Comparison of ENCODE assay signal across 11 mouse cellular contexts in the genomic region with DNA sequence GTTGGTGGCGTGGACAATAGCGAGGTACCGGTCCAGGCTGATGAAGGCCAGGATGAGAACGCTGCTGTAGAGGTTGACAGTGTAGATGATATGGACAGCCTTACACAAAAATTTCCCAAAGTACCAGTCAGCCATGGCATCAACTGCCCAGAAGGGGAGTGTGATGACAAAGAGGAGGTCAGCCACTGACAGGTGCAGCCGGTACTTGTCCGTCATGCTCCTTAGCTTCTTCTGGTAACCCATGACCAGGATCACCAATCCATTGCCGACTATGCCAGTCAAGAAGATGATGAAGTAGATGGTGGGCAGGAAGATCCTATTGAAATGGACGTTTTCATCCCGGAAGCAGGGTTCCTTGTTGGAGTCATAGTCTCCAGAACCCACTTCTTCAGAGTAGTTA. TPM values are rescaled to one million over a fixed set of nuclear protein-coding genes. Genes with fewer than 3 reads are reported as not detected.
A peak's percentile ranks its signal among the peaks of the same experiment; 100 is the strongest.
DNase-seq lines count a peak whose midpoint lies in the region; ATAC-seq and TF ChIP-seq lines count a peak whose summit lies in the region.
"Had no signal": no experiment of that assay in that cellular context is flagged by ENCODE, and none has a peak within 500 bp of the region (broad histone marks: within the 10 kb centered on the region; RNA-seq: fewer than 3 reads in every experiment).

No protein-coding gene starts in this region.

- TF ChIP-seq CTCF in lung, postnatal 0 days (IDR thresholded peaks at IDR 0.05) = no peak
- TF ChIP-seq CTCF in liver, postnatal 0 days (IDR thresholded peaks at IDR 0.05; ENCODE audit: low read depth) = no peak
- TF ChIP-seq CTCF in stomach, postnatal 0 days (IDR thresholded peaks at IDR 0.05; ENCODE audit: low read depth) = no peak

- peaks cover 21% of the 10 kb centered on the region for H3K27me3 ChIP-seq in heart, embryonic 12.5 days (replicated peaks)
- H3K27me3 ChIP-seq in lung, postnatal 0 days (replicated peaks; ENCODE audit: insufficient read depth, low read length) = no peaks in the 10 kb centered on the region
- H3K27me3 ChIP-seq in liver, postnatal 0 days (ENCODE audit: insufficient read depth, low read length) = peaks cover 42% of the 10 kb centered on the region
- H3K27me3 ChIP-seq in stomach, postnatal 0 days (ENCODE audit: control insufficient read depth, insufficient read depth, low read length) = no peaks in the 10 kb centered on the region

- intact Hi-C loops in heart, postnatal 14 days (cut with DNase I) = no loop called here
- intact Hi-C loops in left cerebral cortex, postnatal 10 days (cut with DNase I) = no loop called here

- no peak for TF ChIP-seq EP300 in lung, postnatal 0 days (IDR thresholded peaks at IDR 0.05)
- no peak for TF ChIP-seq EP300 in liver, postnatal 0 days (IDR thresholded peaks at IDR 0.05; ENCODE audit: low read depth)
- no peak for TF ChIP-seq EP300 in stomach, postnatal 0 days (optimal IDR thresholded peaks at IDR 0.05)

- no peak overlapping the region for H3K4me3 ChIP-seq in heart, embryonic 12.5 days
- peak overlapping the region; percentile 12; the same call in 1 of the 2 replicates for H3K4me3 ChIP-seq in lung, postnatal 0 days (ENCODE audit: low read depth, low read length)
- H3K4me3 ChIP-seq in liver, postnatal 0 days (ENCODE audit: low read depth, low read length) = peak overlapping the region; percentile 63
- H3K4me3 ChIP-seq in stomach, postnatal 0 days (ENCODE audit: low read depth, low read length) = no peak overlapping the region

- no peaks in the 10 kb centered on the region for H3K9me3 ChIP-seq in heart, embryonic 12.5 days (replicated peaks)
- no peaks in the 10 kb centered on the region for H3K9me3 ChIP-seq in lung, postnatal 0 days (ENCODE audit: low read length)
- no peaks in the 10 kb centered on the region for H3K9me3 ChIP-seq in liver, postnatal 0 days (ENCODE audit: low read length)
- H3K9me3 ChIP-seq in stomach, postnatal 0 days (ENCODE audit: control insufficient read depth, low read length) = no peaks in the 10 kb centered on the region
- H3K9me3 ChIP-seq: limb, embryonic 15.5 days had no signal

- H3K4me2 ChIP-seq in heart, embryonic 12.5 days = 0 out of 2 replicates have a peak overlapping the region, but pooled peaks have one; percentile 11
- no peak overlapping the region; the same call in 1 of the 2 replicates for H3K4me2 ChIP-seq in lung, postnatal 0 days (replicated peaks; ENCODE audit: low read depth, low read length)
- peak overlapping the region; percentile 72 for H3K4me2 ChIP-seq in liver, postnatal 0 days (ENCODE audit: low read depth, low read length)
- 0 out of 2 replicates have a peak overlapping the region, but pooled peaks have one; percentile 11 for H3K4me2 ChIP-seq in stomach, postnatal 0 days (replicated peaks; ENCODE audit: low read depth)
- H3K4me2 ChIP-seq: limb, embryonic 15.5 days had no signal

- H3K9ac ChIP-seq in heart, embryonic 12.5 days = no peak overlapping the region
- H3K9ac ChIP-seq in lung, postnatal 0 days (replicated peaks; ENCODE audit: low read depth) = no peak overlapping the region
- H3K9ac ChIP-seq in liver, postnatal 0 days (replicated peaks) = 0 out of 2 replicates have a peak overlapping the region, but pooled peaks have one; percentile 22
- H3K9ac ChIP-seq in stomach, postnatal 0 days (ENCODE audit: low read length) = no peak overlapping the region
- H3K9ac ChIP-seq: limb, embryonic 15.5 days had no signal

- no peaks in the 10 kb centered on the region for H3K36me3 ChIP-seq in heart, embryonic 12.5 days
- H3K36me3 ChIP-seq in lung, postnatal 0 days (ENCODE audit: insufficient read depth, low read length) = no peaks in the 10 kb centered on the region
- H3K36me3 ChIP-seq in liver, postnatal 0 days (replicated peaks; ENCODE audit: insufficient read depth, low read length) = peaks cover 13% of the 10 kb centered on the region
- no peaks in the 10 kb centered on the region for H3K36me3 ChIP-seq in stomach, postnatal 0 days (ENCODE audit: control insufficient read depth, insufficient read depth, low read length)
- H3K36me3 ChIP-seq: limb, embryonic 15.5 days had no signal

- ATAC-seq in heart, embryonic 12.5 days (ENCODE audit: insufficient number of reproducible peaks, low FRiP score) = no peak
- no peak for ATAC-seq in lung, postnatal 0 days
- ATAC-seq in liver, postnatal 0 days = no peak
- ATAC-seq in stomach, postnatal 0 days (ENCODE audit: low FRiP score, low TSS enrichment) = no peak
- ATAC-seq: Patski had no signal

- DNase-seq in heart, postnatal 14 days = no peak
- no peak for DNase-seq in lung, postnatal 0 days (ENCODE audit: low spot score)
- DNase-seq in lung, adult 18-20 months = no peak
- DNase-seq in liver, postnatal 0 days = no peak
- DNase-seq in stomach, postnatal 0 days (ENCODE audit: low spot score) = no peak
- no peak for DNase-seq in left cerebral cortex, postnatal 10 days (ENCODE audit: extremely low spot score in 1 of 2, low spot score in 2 of 2)
- DNase-seq in MN1 (ENCODE audit: low spot score) = no peak
- DNase-seq: kidney, postnatal 25 days had no signal

- peaks cover 18% of the 10 kb centered on the region for H3K4me1 ChIP-seq in heart, embryonic 12.5 days (replicated peaks)
- H3K4me1 ChIP-seq in lung, postnatal 0 days (ENCODE audit: insufficient read depth, low read depth, low read length) = peaks cover 7% of the 10 kb centered on the region; the same call in 1 of the 2 replicates
- peaks cover 19% of the 10 kb centered on the region for H3K4me1 ChIP-seq in liver, postnatal 0 days (ENCODE audit: insufficient read depth)
- no peaks in the 10 kb centered on the region; the same call in 1 of the 2 replicates for H3K4me1 ChIP-seq in stomach, postnatal 0 days (replicated peaks; ENCODE audit: control insufficient read depth, insufficient read depth)

- no peak overlapping the region for H3K27ac ChIP-seq in heart, embryonic 12.5 days (ENCODE audit: poor library complexity, severe bottlenecking)
- H3K27ac ChIP-seq in lung, postnatal 0 days (ENCODE audit: low read length) = no peak overlapping the region
- H3K27ac ChIP-seq in liver, postnatal 0 days (ENCODE audit: low read depth) = no peak overlapping the region
- H3K27ac ChIP-seq in stomach, postnatal 0 days (replicated peaks) = no peak overlapping the region
- H3K27ac ChIP-seq: limb, embryonic 15.5 days had no signal

- WGBS in heart, embryonic 12.5 days = 87% methylated on average over 9 of the region's 9 CpGs
- WGBS in lung, postnatal 0 days = 83% methylated on average over 9 of the region's 9 CpGs
- 86% methylated on average over 9 of the region's 9 CpGs for WGBS in liver, postnatal 0 days (ENCODE audit: insufficient replicate concordance)
- WGBS in stomach, postnatal 0 days = 79% methylated on average over 9 of the region's 9 CpGs

RNA-seq across cellular contexts. Expression of a gene that starts 2.6 kb away (rescaled TPM):
- polyA plus RNA-seq in heart, embryonic 12.5 days (2016; fragmentation: Nextera tagmentation; extraction: Ambion mirVana) = 0.95 and 1.5 TPM in 2 replicates
- total RNA-seq in heart, postnatal 14 days (2021) = 10 to 100 TPM; 11.2 to 19.1 TPM
- 13.3 and 15.1 TPM in 2 replicates for polyA plus RNA-seq in lung, postnatal 0 days (2015; fragmentation: Nextera tagmentation; extraction: Ambion mirVana)
- polyA plus RNA-seq in liver, postnatal 0 days (2015; fragmentation: Nextera tagmentation; extraction: Ambion mirVana) = 4.3 and 5.5 TPM in 2 replicates
- polyA plus RNA-seq in stomach, postnatal 0 days (2015; fragmentation: Nextera tagmentation; extraction: Ambion mirVana) = 1.6 and 2.0 TPM in 2 replicates
- 1 to 10 TPM; 7.2 to 10.0 TPM for total RNA-seq in left cerebral cortex, postnatal 10 days (2021)

Comparison
In these comparisons a context has a peak if more than half of its experiments do, and no peak if none do; other contexts are left out.
1. H3K4me3 ChIP-seq: peak in lung, postnatal 0 days (single experiment) and liver, postnatal 0 days (single experiment); none in heart, embryonic 12.5 days (single experiment) and stomach, postnatal 0 days (single experiment).